Comparison of ENCODE assay signal across 37 mouse cellular contexts in the genomic region with DNA sequence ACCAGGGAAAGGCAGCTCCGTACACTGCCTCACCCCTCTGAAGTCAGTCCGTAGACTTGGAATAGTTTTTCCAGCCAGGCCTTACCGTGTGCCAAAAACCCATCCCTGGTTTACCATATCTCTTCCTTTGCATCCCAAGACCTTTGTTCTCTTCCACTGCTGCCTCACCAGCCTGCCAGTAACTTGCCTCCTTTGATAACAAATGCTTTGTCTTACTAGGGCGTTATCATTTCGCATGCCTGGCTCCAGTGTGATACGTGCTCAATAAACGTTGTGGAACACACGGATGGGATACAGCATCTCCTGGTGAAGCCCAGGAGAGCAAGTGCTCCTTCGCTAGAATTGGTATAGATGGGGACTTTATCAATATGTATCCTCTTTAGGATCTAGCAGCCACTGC. TPM values are rescaled to one million over a fixed set of nuclear protein-coding genes. Genes with fewer than 3 reads are reported as not detected.
A peak's percentile ranks its signal among the peaks of the same experiment; 100 is the strongest.
DNase-seq lines count a peak whose midpoint lies in the region; ATAC-seq and TF ChIP-seq lines count a peak whose summit lies in the region.
"Had no signal": no experiment of that assay in that cellular context is flagged by ENCODE, and none has a peak within 500 bp of the region (broad histone marks: within the 10 kb centered on the region; RNA-seq: fewer than 3 reads in every experiment).

No protein-coding gene starts in this region.

- no peak for TF ChIP-seq CTCF in liver, postnatal 0 days (IDR thresholded peaks at IDR 0.05; ENCODE audit: low read depth)

- H3K9ac ChIP-seq in heart, embryonic 12.5 days: no peak overlapping the region
- no peak overlapping the region for H3K9ac ChIP-seq in liver, embryonic 11.5 days (ENCODE audit: low read depth, low read length)
- no peak overlapping the region for H3K9ac ChIP-seq in liver, postnatal 0 days (replicated peaks)
- peak overlapping the region; percentile 30 for H3K9ac ChIP-seq in liver, embryonic 16.5 days (ENCODE audit: low read depth, low read length)
- H3K9ac ChIP-seq: embryonic facial prominence, embryonic 13.5 days; forebrain, embryonic 15.5 days; heart, embryonic 13.5 days; neural tube, embryonic 12.5 days had no signal

- no peaks in the 10 kb centered on the region; the same call in 1 of the 2 replicates for H3K27me3 ChIP-seq in heart, embryonic 12.5 days (replicated peaks)
- H3K27me3 ChIP-seq in liver, embryonic 11.5 days (replicated peaks; ENCODE audit: control insufficient read depth, insufficient read depth, low read length): no peaks in the 10 kb centered on the region
- no peaks in the 10 kb centered on the region for H3K27me3 ChIP-seq in liver, postnatal 0 days (ENCODE audit: insufficient read depth, low read length)
- no peaks in the 10 kb centered on the region for H3K27me3 ChIP-seq in liver, embryonic 16.5 days (ENCODE audit: control insufficient read depth, insufficient read depth, low read depth, low read length)
- H3K27me3 ChIP-seq: embryonic facial prominence, embryonic 13.5 days; forebrain, embryonic 15.5 days; heart, embryonic 13.5 days; neural tube, embryonic 12.5 days had no signal

- ATAC-seq in heart, embryonic 12.5 days (ENCODE audit: insufficient number of reproducible peaks, low FRiP score): 0 out of 2 replicates have a peak, but pooled peaks have one; percentile 15
- peak; percentile 60 for ATAC-seq in liver, embryonic 11.5 days (replicated peaks; ENCODE audit: low FRiP score)
- ATAC-seq in liver, postnatal 0 days: no peak
- ATAC-seq in liver, embryonic 16.5 days (ENCODE audit: low read depth): peak; percentile 62
- ATAC-seq: forebrain, embryonic 15.5 days; hindbrain, postnatal 0 days; intestine, embryonic 16.5 days; lung, postnatal 0 days; midbrain, embryonic 16.5 days had no signal

- no peak for DNase-seq in heart, adult 18-20 months
- DNase-seq in liver, embryonic 11.5 days (ENCODE audit: low spot score): no peak
- no peak for DNase-seq in liver, postnatal 0 days
- no peak for DNase-seq in spleen, postnatal 14 days (ENCODE audit: low spot score in 2 of 2)
- DNase-seq: adrenal gland, postnatal 14 days; cerebellum, adult 11-12 months; cerebellum, adult 9-11 months; heart, postnatal 14 days; kidney, adult 9 months; kidney, postnatal 10 days; layer of hippocampus, postnatal 36 days; left cerebral cortex, postnatal 4 days; right cerebral cortex, adult 18-20 months had no signal

- H3K36me3 ChIP-seq in heart, embryonic 12.5 days: no peaks in the 10 kb centered on the region
- no peaks in the 10 kb centered on the region for H3K36me3 ChIP-seq in liver, embryonic 11.5 days (ENCODE audit: control insufficient read depth, insufficient read depth, low read length)
- H3K36me3 ChIP-seq in liver, postnatal 0 days (replicated peaks; ENCODE audit: insufficient read depth, low read length): no peaks in the 10 kb centered on the region
- H3K36me3 ChIP-seq in liver, embryonic 16.5 days (ENCODE audit: control insufficient read depth, insufficient read depth): no peaks in the 10 kb centered on the region
- H3K36me3 ChIP-seq: embryonic facial prominence, embryonic 13.5 days; forebrain, embryonic 10.5 days; forebrain, embryonic 15.5 days; heart, embryonic 13.5 days; hindbrain, embryonic 10.5 days; neural tube, embryonic 12.5 days had no signal

- H3K4me2 ChIP-seq in heart, embryonic 12.5 days: no peak overlapping the region
- H3K4me2 ChIP-seq in liver, embryonic 11.5 days: no peak overlapping the region
- no peak overlapping the region for H3K4me2 ChIP-seq in liver, postnatal 0 days (ENCODE audit: low read depth, low read length)
- H3K4me2 ChIP-seq in liver, embryonic 16.5 days (ENCODE audit: low read depth, low read length): no peak overlapping the region
- H3K4me2 ChIP-seq: embryonic facial prominence, embryonic 13.5 days; forebrain, embryonic 15.5 days; heart, embryonic 13.5 days; midbrain, embryonic 11.5 days; neural tube, embryonic 12.5 days had no signal

- no peaks in the 10 kb centered on the region for H3K9me3 ChIP-seq in heart, embryonic 12.5 days (replicated peaks)
- H3K9me3 ChIP-seq in liver, embryonic 11.5 days (ENCODE audit: control insufficient read depth, low read length): no peaks in the 10 kb centered on the region
- H3K9me3 ChIP-seq in liver, postnatal 0 days (ENCODE audit: low read length): no peaks in the 10 kb centered on the region
- H3K9me3 ChIP-seq in liver, embryonic 16.5 days (replicated peaks; ENCODE audit: control insufficient read depth, low read length): no peaks in the 10 kb centered on the region
- H3K9me3 ChIP-seq: embryonic facial prominence, embryonic 13.5 days; forebrain, embryonic 10.5 days; forebrain, embryonic 15.5 days; heart, embryonic 13.5 days; hindbrain, embryonic 10.5 days; neural tube, embryonic 12.5 days had no signal

- no peak overlapping the region for H3K4me3 ChIP-seq in heart, embryonic 12.5 days
- H3K4me3 ChIP-seq in liver, embryonic 11.5 days (ENCODE audit: low read depth, low read length): no peak overlapping the region
- H3K4me3 ChIP-seq in liver, postnatal 0 days (ENCODE audit: low read depth, low read length): no peak overlapping the region
- H3K4me3 ChIP-seq in brown adipose tissue, adult 24 weeks (ENCODE audit: insufficient read depth, low read depth, low read length): no peak overlapping the region
- H3K4me3 ChIP-seq in liver, embryonic 16.5 days (ENCODE audit: low read depth, low read length): no peak overlapping the region
- H3K4me3 ChIP-seq: embryonic facial prominence, embryonic 13.5 days; forebrain, embryonic 10.5 days; forebrain, embryonic 15.5 days; heart, embryonic 13.5 days; hindbrain, embryonic 10.5 days; myocyte; neural tube, embryonic 12.5 days had no signal

- no peak for TF ChIP-seq EP300 in liver, postnatal 0 days (IDR thresholded peaks at IDR 0.05; ENCODE audit: low read depth)

- 42% methylated on average over 9 of the region's 9 CpGs for WGBS in heart, embryonic 12.5 days
- 45% methylated on average over 9 of the region's 9 CpGs for WGBS in liver, embryonic 11.5 days
- WGBS in liver, postnatal 0 days (ENCODE audit: insufficient replicate concordance): 43% methylated on average over 9 of the region's 9 CpGs
- WGBS in liver, embryonic 16.5 days (ENCODE audit: insufficient replicate concordance): 32% methylated on average over 9 of the region's 9 CpGs

- peaks cover 6% of the 10 kb centered on the region for H3K4me1 ChIP-seq in heart, embryonic 12.5 days (replicated peaks)
- H3K4me1 ChIP-seq in liver, embryonic 11.5 days (replicated peaks; ENCODE audit: control insufficient read depth, insufficient read depth, low read length): peaks cover 15% of the 10 kb centered on the region
- peaks cover 10% of the 10 kb centered on the region for H3K4me1 ChIP-seq in liver, postnatal 0 days (ENCODE audit: insufficient read depth)
- H3K4me1 ChIP-seq in brown adipose tissue, adult 24 weeks (ENCODE audit: control insufficient read depth, insufficient read depth, insufficient read length, low read length): peaks cover 9% of the 10 kb centered on the region; the same call in 1 of the 2 replicates
- H3K4me1 ChIP-seq in liver, embryonic 16.5 days (ENCODE audit: control insufficient read depth, low read depth, low read length): peaks cover 34% of the 10 kb centered on the region
- H3K4me1 ChIP-seq: forebrain, embryonic 15.5 days; neural tube, embryonic 12.5 days had no signal

- no peak overlapping the region for H3K27ac ChIP-seq in heart, embryonic 12.5 days (ENCODE audit: poor library complexity, severe bottlenecking)
- no peak overlapping the region for H3K27ac ChIP-seq in liver, embryonic 11.5 days (ENCODE audit: low read depth, low read length)
- no peak overlapping the region for H3K27ac ChIP-seq in liver, postnatal 0 days (ENCODE audit: low read depth)
- 0 out of 2 replicates have a peak overlapping the region, but pooled peaks have one; percentile 19 for H3K27ac ChIP-seq in brown adipose tissue, adult 24 weeks (replicated peaks; ENCODE audit: low read depth, low read length)
- peak overlapping the region; percentile 51; the same call in 1 of the 2 replicates for H3K27ac ChIP-seq in liver, embryonic 16.5 days (ENCODE audit: low read length)
- H3K27ac ChIP-seq: embryonic facial prominence, embryonic 13.5 days; forebrain, embryonic 10.5 days; forebrain, embryonic 15.5 days; heart, embryonic 13.5 days; hindbrain, embryonic 10.5 days; hindbrain, postnatal 0 days; neural tube, embryonic 12.5 days had no signal

RNA-seq across cellular contexts. Expression of a gene that starts 8.8 kb away (rescaled TPM):
- polyA plus RNA-seq in heart, embryonic 12.5 days (2016; fragmentation: Nextera tagmentation; extraction: Ambion mirVana): 0.28 and 0.32 TPM in 2 replicates
- not detected for total RNA-seq in heart, adult 18-20 months (2021)
- polyA plus RNA-seq in liver, embryonic 11.5 days (2014; fragmentation: Nextera tagmentation; extraction: Ambion mirVana): 0.57 and 0.62 TPM in 2 replicates
- polyA plus RNA-seq in liver, postnatal 0 days (2015; fragmentation: Nextera tagmentation; extraction: Ambion mirVana): 0.28 and 0.69 TPM in 2 replicates
- polyA plus RNA-seq in brown adipose tissue, adult 24 weeks (2012; ENCODE audit: insufficient read depth, insufficient read length, missing spikeins): not detected in 2 replicates
- polyA plus RNA-seq in liver, embryonic 16.5 days (2015; fragmentation: Nextera tagmentation; extraction: Ambion mirVana): 0.74 and 0.96 TPM in 2 replicates
- total RNA-seq: common myeloid progenitor, adult 5-6 weeks; hindbrain, postnatal 0 days; left cerebral cortex, postnatal 4 days had no signal
- polyA plus RNA-seq: hindbrain, postnatal 0 days; myocyte had no signal

RNA-seq across cellular contexts. Expression of a gene that starts 10.5 kb away (rescaled TPM):
- polyA plus RNA-seq in heart, embryonic 12.5 days (2016; fragmentation: Nextera tagmentation; extraction: Ambion mirVana): not detected in 2 replicates
- not detected for total RNA-seq in heart, adult 18-20 months (2021)
- polyA plus RNA-seq in liver, embryonic 11.5 days (2014; fragmentation: Nextera tagmentation; extraction: Ambion mirVana): not detected in 2 replicates
- not detected in 2 replicates for polyA plus RNA-seq in liver, postnatal 0 days (2015; fragmentation: Nextera tagmentation; extraction: Ambion mirVana)
- polyA plus RNA-seq in brown adipose tissue, adult 24 weeks (2012; ENCODE audit: insufficient read depth, insufficient read length, missing spikeins): not detected in 2 replicates
- not detected in 2 replicates for polyA plus RNA-seq in liver, embryonic 16.5 days (2015; fragmentation: Nextera tagmentation; extraction: Ambion mirVana)
- total RNA-seq: adrenal gland, postnatal 14 days; common myeloid progenitor, adult 5-6 weeks; gastrocnemius, adult 8-10 months; heart, postnatal 14 days; hindbrain, postnatal 0 days; layer of hippocampus, postnatal 36 days; left cerebral cortex, postnatal 4 days; liver, adult 2 months; megakaryocyte progenitor cell, adult 5-6 weeks had no signal
- polyA plus RNA-seq: embryonic facial prominence, embryonic 13.5 days; forebrain, embryonic 10.5 days; forebrain, embryonic 15.5 days; gonadal fat pad, adult 2 months; heart, embryonic 13.5 days; hindbrain, embryonic 10.5 days; hindbrain, postnatal 0 days; intestine, embryonic 16.5 days; large intestine, adult 2 months; liver, adult 2 months; lung, postnatal 0 days; midbrain, embryonic 11.5 days; midbrain, embryonic 16.5 days; myocyte; neural tube, embryonic 12.5 days; spleen, adult 2 months; stomach, embryonic 14.5 days; thymus, postnatal 0 days had no signal

RNA-seq across cellular contexts. Expression of a gene that starts 13.9 kb away (rescaled TPM):
- 4.1 and 4.5 TPM in 2 replicates for polyA plus RNA-seq in heart, embryonic 12.5 days (2016; fragmentation: Nextera tagmentation; extraction: Ambion mirVana)
- 1 to 10 TPM; 2.0 to 2.5 TPM for total RNA-seq in heart, adult 18-20 months (2021)
- 2.3 and 3.6 TPM in 2 replicates for polyA plus RNA-seq in liver, embryonic 11.5 days (2014; fragmentation: Nextera tagmentation; extraction: Ambion mirVana)
- 0.92 and 0.95 TPM in 2 replicates for polyA plus RNA-seq in liver, postnatal 0 days (2015; fragmentation: Nextera tagmentation; extraction: Ambion mirVana)
- 2.5 and 3.3 TPM in 2 replicates for polyA plus RNA-seq in brown adipose tissue, adult 24 weeks (2012; ENCODE audit: insufficient read depth, insufficient read length, missing spikeins)
- 1.3 and 1.4 TPM in 2 replicates for polyA plus RNA-seq in liver, embryonic 16.5 days (2015; fragmentation: Nextera tagmentation; extraction: Ambion mirVana)

RNA-seq across cellular contexts. Expression of a gene that starts 21.2 kb away (rescaled TPM):
- polyA plus RNA-seq in heart, embryonic 12.5 days (2016; fragmentation: Nextera tagmentation; extraction: Ambion mirVana): 77.9 and 82.3 TPM in 2 replicates
- total RNA-seq in heart, adult 18-20 months (2021): 10 to 100 TPM; 19.6 to 21.4 TPM
- 63.5 and 70.1 TPM in 2 replicates for polyA plus RNA-seq in liver, embryonic 11.5 days (2014; fragmentation: Nextera tagmentation; extraction: Ambion mirVana)
- polyA plus RNA-seq in liver, postnatal 0 days (2015; fragmentation: Nextera tagmentation; extraction: Ambion mirVana): 20.8 and 23.1 TPM in 2 replicates
- polyA plus RNA-seq in brown adipose tissue, adult 24 weeks (2012; ENCODE audit: insufficient read depth, insufficient read length, missing spikeins): 18.7 TPM in 2 replicates
- polyA plus RNA-seq in liver, embryonic 16.5 days (2015; fragmentation: Nextera tagmentation; extraction: Ambion mirVana): 22.0 and 27.8 TPM in 2 replicates

RNA-seq across cellular contexts. Expression of a gene that starts 28.0 kb away (rescaled TPM):
- polyA plus RNA-seq in heart, embryonic 12.5 days (2016; fragmentation: Nextera tagmentation; extraction: Ambion mirVana): 10.3 and 11.2 TPM in 2 replicates
- 1 to 10 TPM in 1 of 2 experiments, under 1 TPM in 1; 0.72 to 4.4 TPM for total RNA-seq in heart, adult 18-20 months (2021)
- polyA plus RNA-seq in liver, embryonic 11.5 days (2014; fragmentation: Nextera tagmentation; extraction: Ambion mirVana): 8.6 and 8.7 TPM in 2 replicates
- 6.5 and 7.1 TPM in 2 replicates for polyA plus RNA-seq in liver, postnatal 0 days (2015; fragmentation: Nextera tagmentation; extraction: Ambion mirVana)
- polyA plus RNA-seq in brown adipose tissue, adult 24 weeks (2012; ENCODE audit: insufficient read depth, insufficient read length, missing spikeins): not detected in 2 replicates
- polyA plus RNA-seq in liver, embryonic 16.5 days (2015; fragmentation: Nextera tagmentation; extraction: Ambion mirVana): 6.5 and 6.8 TPM in 2 replicates
- total RNA-seq: hindbrain, postnatal 0 days; layer of hippocampus, postnatal 36 days had no signal

Comparison
In these comparisons a context has a peak if more than half of its experiments do, and no peak if none do; other contexts are left out.
1. H3K27ac ChIP-seq: peak in brown adipose tissue, adult 24 weeks (single experiment) and liver, embryonic 16.5 days (single experiment); none in heart, embryonic 12.5 days (single experiment), liver, embryonic 11.5 days (single experiment) and liver, postnatal 0 days (single experiment).